Mouse (Mus musculus): ENCODE results near the gene Cyp2e1. TPM values are rescaled to one million over a fixed set of nuclear protein-coding genes. Genes with fewer than 3 reads are reported as not detected.

Cyp2e1 gene
- polyA plus RNA-seq (2014; fragmentation: Illumina TruSeq; extraction: RNeasy Lipid Tissue Mini Kit (QIAGEN cat#74804); ENCODE audit: low read depth, low replicate concordance): 26.0 TPM

GRCm38 (mm10) chr7:140763447-140764020 lies at the start of gene Cyp2e1:
Gene Cyp2e1, plus strand, starts transcription at chr7:140763739.

GRCm38 (mm10) chr7:140787406-140788052 lies 24.0 kb downstream of the Cyp2e1 start, which contains the start of gene Syce1:
Gene Syce1, minus strand, starts transcription at chr7:140787852.

GRCm38 (mm10) chr7:140821653-140822329 lies 58.3 kb downstream of the Cyp2e1 start, which contains the start of gene Zfp941:
Gene Zfp941, minus strand, starts transcription at chr7:140822178.

Other genes starting within 250 kb of the Cyp2e1 start
- not detected for gene Olfr538, start 195.9 kb upstream of the Cyp2e1 start, polyA plus RNA-seq (2014; fragmentation: Illumina TruSeq; extraction: RNeasy Lipid Tissue Mini Kit (QIAGEN cat#74804); ENCODE audit: low read depth, low replicate concordance)
- gene Olfr46, start 162.5 kb upstream of the Cyp2e1 start, polyA plus RNA-seq (2014; fragmentation: Illumina TruSeq; extraction: RNeasy Lipid Tissue Mini Kit (QIAGEN cat#74804); ENCODE audit: low read depth, low replicate concordance): not detected
- not detected for gene Olfr61, start 134.8 kb upstream of the Cyp2e1 start, polyA plus RNA-seq (2014; fragmentation: Illumina TruSeq; extraction: RNeasy Lipid Tissue Mini Kit (QIAGEN cat#74804); ENCODE audit: low read depth, low replicate concordance)
- gene Olfr53, start 117.3 kb upstream of the Cyp2e1 start, polyA plus RNA-seq (2014; fragmentation: Illumina TruSeq; extraction: RNeasy Lipid Tissue Mini Kit (QIAGEN cat#74804); ENCODE audit: low read depth, low replicate concordance): not detected
- not detected for gene Olfr539, start 103.8 kb upstream of the Cyp2e1 start, polyA plus RNA-seq (2014; fragmentation: Illumina TruSeq; extraction: RNeasy Lipid Tissue Mini Kit (QIAGEN cat#74804); ENCODE audit: low read depth, low replicate concordance)
- gene Olfr45, start 81.8 kb upstream of the Cyp2e1 start, polyA plus RNA-seq (2014; fragmentation: Illumina TruSeq; extraction: RNeasy Lipid Tissue Mini Kit (QIAGEN cat#74804); ENCODE audit: low read depth, low replicate concordance): not detected
- gene Olfr541, start 66.5 kb upstream of the Cyp2e1 start, polyA plus RNA-seq (2014; fragmentation: Illumina TruSeq; extraction: RNeasy Lipid Tissue Mini Kit (QIAGEN cat#74804); ENCODE audit: low read depth, low replicate concordance): not detected
- not detected for gene Syce1, start 24.1 kb downstream of the Cyp2e1 start, polyA plus RNA-seq (2014; fragmentation: Illumina TruSeq; extraction: RNeasy Lipid Tissue Mini Kit (QIAGEN cat#74804); ENCODE audit: low read depth, low replicate concordance)
- 1.5 TPM for gene Zfp941, start 58.4 kb downstream of the Cyp2e1 start, polyA plus RNA-seq (2014; fragmentation: Illumina TruSeq; extraction: RNeasy Lipid Tissue Mini Kit (QIAGEN cat#74804); ENCODE audit: low read depth, low replicate concordance)
- 11.3 TPM for gene Urah, start 71.3 kb downstream of the Cyp2e1 start, polyA plus RNA-seq (2014; fragmentation: Illumina TruSeq; extraction: RNeasy Lipid Tissue Mini Kit (QIAGEN cat#74804); ENCODE audit: low read depth, low replicate concordance)
- gene Scgb1c1, start 81.8 kb downstream of the Cyp2e1 start, polyA plus RNA-seq (2014; fragmentation: Illumina TruSeq; extraction: RNeasy Lipid Tissue Mini Kit (QIAGEN cat#74804); ENCODE audit: low read depth, low replicate concordance): not detected
- not detected for gene Odf3, start 84.1 kb downstream of the Cyp2e1 start, polyA plus RNA-seq (2014; fragmentation: Illumina TruSeq; extraction: RNeasy Lipid Tissue Mini Kit (QIAGEN cat#74804); ENCODE audit: low read depth, low replicate concordance)
- not detected for gene Gm45785, start 92.6 kb downstream of the Cyp2e1 start, polyA plus RNA-seq (2014; fragmentation: Illumina TruSeq; extraction: RNeasy Lipid Tissue Mini Kit (QIAGEN cat#74804); ENCODE audit: low read depth, low replicate concordance)
- gene Ric8a, start 93.2 kb downstream of the Cyp2e1 start, polyA plus RNA-seq (2014; fragmentation: Illumina TruSeq; extraction: RNeasy Lipid Tissue Mini Kit (QIAGEN cat#74804); ENCODE audit: low read depth, low replicate concordance): 6.9 TPM
- gene Bet1l, start 93.8 kb downstream of the Cyp2e1 start, polyA plus RNA-seq (2014; fragmentation: Illumina TruSeq; extraction: RNeasy Lipid Tissue Mini Kit (QIAGEN cat#74804); ENCODE audit: low read depth, low replicate concordance): 3.0 TPM
- gene Psmd13, start 118.2 kb downstream of the Cyp2e1 start, polyA plus RNA-seq (2014; fragmentation: Illumina TruSeq; extraction: RNeasy Lipid Tissue Mini Kit (QIAGEN cat#74804); ENCODE audit: low read depth, low replicate concordance): 117 TPM
- gene Sirt3, start 118.6 kb downstream of the Cyp2e1 start, polyA plus RNA-seq (2014; fragmentation: Illumina TruSeq; extraction: RNeasy Lipid Tissue Mini Kit (QIAGEN cat#74804); ENCODE audit: low read depth, low replicate concordance): 8.5 TPM
- not detected for gene Cox8b, start 136.7 kb downstream of the Cyp2e1 start, polyA plus RNA-seq (2014; fragmentation: Illumina TruSeq; extraction: RNeasy Lipid Tissue Mini Kit (QIAGEN cat#74804); ENCODE audit: low read depth, low replicate concordance)
- gene Nlrp6, start 157.2 kb downstream of the Cyp2e1 start, polyA plus RNA-seq (2014; fragmentation: Illumina TruSeq; extraction: RNeasy Lipid Tissue Mini Kit (QIAGEN cat#74804); ENCODE audit: low read depth, low replicate concordance): 26.6 TPM
- gene Pgghg, start 177.7 kb downstream of the Cyp2e1 start, polyA plus RNA-seq (2014; fragmentation: Illumina TruSeq; extraction: RNeasy Lipid Tissue Mini Kit (QIAGEN cat#74804); ENCODE audit: low read depth, low replicate concordance): 0.82 TPM
- not detected for gene Ifitm5, start 186.6 kb downstream of the Cyp2e1 start, polyA plus RNA-seq (2014; fragmentation: Illumina TruSeq; extraction: RNeasy Lipid Tissue Mini Kit (QIAGEN cat#74804); ENCODE audit: low read depth, low replicate concordance)
- not detected for gene Gm45717, start 192.2 kb downstream of the Cyp2e1 start, polyA plus RNA-seq (2014; fragmentation: Illumina TruSeq; extraction: RNeasy Lipid Tissue Mini Kit (QIAGEN cat#74804); ENCODE audit: low read depth, low replicate concordance)
- gene Ifitm2, start 192.2 kb downstream of the Cyp2e1 start, polyA plus RNA-seq (2014; fragmentation: Illumina TruSeq; extraction: RNeasy Lipid Tissue Mini Kit (QIAGEN cat#74804); ENCODE audit: low read depth, low replicate concordance): 56.8 TPM
- 9.0 TPM for gene Ifitm1, start 203.5 kb downstream of the Cyp2e1 start, polyA plus RNA-seq (2014; fragmentation: Illumina TruSeq; extraction: RNeasy Lipid Tissue Mini Kit (QIAGEN cat#74804); ENCODE audit: low read depth, low replicate concordance)
- gene Ifitm3, start 247.0 kb downstream of the Cyp2e1 start, polyA plus RNA-seq (2014; fragmentation: Illumina TruSeq; extraction: RNeasy Lipid Tissue Mini Kit (QIAGEN cat#74804); ENCODE audit: low read depth, low replicate concordance): 7.6 TPM

All from sigmoid colon, adult 10 weeks (tissue).